In the genomic region with DNA sequence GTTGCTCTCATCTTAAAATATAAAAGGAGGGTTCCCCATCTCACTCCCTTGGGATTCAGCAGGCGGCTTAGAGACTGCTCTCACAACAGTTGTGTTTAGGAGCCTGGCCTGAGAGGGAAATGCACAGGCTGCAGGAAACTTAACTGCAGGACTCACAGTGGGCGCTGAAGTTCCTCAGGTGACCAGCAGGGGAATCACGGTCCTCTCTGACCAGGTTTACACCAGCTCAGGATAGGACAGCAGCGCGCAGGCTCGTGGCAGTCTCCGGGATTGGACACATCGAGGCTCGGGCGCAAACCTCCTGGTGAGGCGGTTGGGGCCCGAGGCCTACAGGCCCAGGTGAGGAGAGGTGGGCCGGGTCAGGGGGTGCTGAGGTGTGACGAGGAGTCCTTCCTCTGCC, we compare ENCODE assay signal across 11 mouse cellular contexts. TPM values are rescaled to one million over a fixed set of nuclear protein-coding genes. Genes with fewer than 3 reads are reported as not detected.
A peak's percentile ranks its signal among the peaks of the same experiment; 100 is the strongest.
DNase-seq lines count a peak whose midpoint lies in the region; ATAC-seq and TF ChIP-seq lines count a peak whose summit lies in the region.
"Had no signal": no experiment of that assay in that cellular context is flagged by ENCODE, and none has a peak within 500 bp of the region (broad histone marks: within the 10 kb centered on the region; RNA-seq: fewer than 3 reads in every experiment).

A gene (plus strand): TSS at position 257 of the 400 bp plus-strand sequence.

- H3K9me3 ChIP-seq in ES-Bruce4 (replicated peaks; ENCODE audit: control insufficient read depth, insufficient read depth, low read length, poor library complexity, severe bottlenecking), result no peaks in the 10 kb centered on the region
- no peaks in the 10 kb centered on the region for H3K9me3 ChIP-seq in limb, embryonic 11.5 days (ENCODE audit: control insufficient read depth, low read length)
- no peaks in the 10 kb centered on the region for H3K9me3 ChIP-seq in heart, embryonic 11.5 days (replicated peaks; ENCODE audit: control insufficient read depth, low read length)
- no peaks in the 10 kb centered on the region for H3K9me3 ChIP-seq in forebrain, embryonic 10.5 days

- no peak for TF ChIP-seq EP300 in ES-Bruce4 (IDR thresholded peaks at IDR 0.05; ENCODE audit: insufficient read depth, low read depth, low read length)

- H3K4me2 ChIP-seq in limb, embryonic 11.5 days (ENCODE audit: low read depth, severe bottlenecking), result no peak within 1 kb of the TSS
- H3K4me2 ChIP-seq in heart, embryonic 11.5 days, result no peak within 1 kb of the TSS
- H3K4me2 ChIP-seq: forebrain, embryonic 12.5 days; limb, embryonic 13.5 days had no signal

- H3K27me3 ChIP-seq in ES-Bruce4 (ENCODE audit: control insufficient read depth, insufficient read depth, low read length, poor library complexity, severe bottlenecking), result no peaks in the 10 kb centered on the region
- H3K27me3 ChIP-seq in limb, embryonic 11.5 days (ENCODE audit: control insufficient read depth, insufficient read depth, low read length), result no peaks in the 10 kb centered on the region
- H3K27me3 ChIP-seq in heart, embryonic 11.5 days (ENCODE audit: control insufficient read depth, insufficient read depth, low read length), result no peaks in the 10 kb centered on the region
- H3K27me3 ChIP-seq in forebrain, embryonic 10.5 days (ENCODE audit: poor library complexity, severe bottlenecking), result no peaks in the 10 kb centered on the region
- H3K27me3 ChIP-seq: forebrain, embryonic 12.5 days; limb, embryonic 13.5 days had no signal

- DNase-seq in layer of hippocampus, adult 2 months (ENCODE audit: low spot score in 2 of 2), result no peak
- no peak for DNase-seq in layer of hippocampus, adult 11-12 months (ENCODE audit: low spot score)
- DNase-seq in WW6 (ENCODE audit: low read depth, low spot score), result peak; percentile 38
- DNase-seq in limb, embryonic 11.5 days (ENCODE audit: low spot score), result peak; percentile 48
- no peak for DNase-seq in forebrain, embryonic 10.5 days (ENCODE audit: extremely low spot score, low spot score)

- no peaks in the 10 kb centered on the region for H3K4me1 ChIP-seq in ES-Bruce4 (ENCODE audit: control insufficient read depth, insufficient read depth, low read length)
- no peaks in the 10 kb centered on the region for H3K4me1 ChIP-seq in limb, embryonic 11.5 days (ENCODE audit: control insufficient read depth, insufficient read depth, low read length)
- no peaks in the 10 kb centered on the region for H3K4me1 ChIP-seq in heart, embryonic 11.5 days (ENCODE audit: control insufficient read depth, insufficient read depth, low read length)
- H3K4me1 ChIP-seq in forebrain, embryonic 10.5 days, result 0 out of 2 replicates have a peak, but pooled peaks cover 3% of the 10 kb centered on the region
- H3K4me1 ChIP-seq: forebrain, embryonic 12.5 days; limb, embryonic 13.5 days had no signal

- no peak within 1 kb of the TSS for H3K4me3 ChIP-seq in layer of hippocampus, adult 2 months
- H3K4me3 ChIP-seq in ES-Bruce4 (ENCODE audit: low read depth, low read length), result no peak within 1 kb of the TSS
- H3K4me3 ChIP-seq in limb, embryonic 11.5 days (ENCODE audit: low read depth, low read length), result no peak within 1 kb of the TSS
- H3K4me3 ChIP-seq in heart, embryonic 11.5 days (ENCODE audit: low read depth, low read length), result no peak within 1 kb of the TSS
- no peak within 1 kb of the TSS for H3K4me3 ChIP-seq in forebrain, embryonic 10.5 days
- H3K4me3 ChIP-seq: forebrain, embryonic 12.5 days; limb, embryonic 13.5 days; myocyte had no signal

- no peak for TF ChIP-seq POLR2A in ES-Bruce4 (IDR thresholded peaks at IDR 0.05; ENCODE audit: insufficient read depth, low read length)

- peak; percentile 62 for TF ChIP-seq CTCF in layer of hippocampus, adult 2 months (conservative IDR thresholded peaks at IDR 0.05)
- peak; percentile 42 for TF ChIP-seq CTCF in ES-Bruce4 (IDR thresholded peaks at IDR 0.05; ENCODE audit: low read depth, low read length)

- H3K36me3 ChIP-seq in ES-Bruce4 (ENCODE audit: control insufficient read depth, insufficient read depth, low read length, poor library complexity, severe bottlenecking), result no peaks in the 10 kb centered on the region
- no peaks in the 10 kb centered on the region for H3K36me3 ChIP-seq in limb, embryonic 11.5 days (ENCODE audit: control insufficient read depth, insufficient read depth, low read length)
- no peaks in the 10 kb centered on the region for H3K36me3 ChIP-seq in heart, embryonic 11.5 days (ENCODE audit: control insufficient read depth, insufficient read depth, low read length)
- no peaks in the 10 kb centered on the region for H3K36me3 ChIP-seq in forebrain, embryonic 10.5 days (replicated peaks)
- H3K36me3 ChIP-seq: forebrain, embryonic 12.5 days; limb, embryonic 13.5 days had no signal

- no peak within 1 kb of the TSS for H3K9ac ChIP-seq in ES-Bruce4 (ENCODE audit: low read depth, poor library complexity, severe bottlenecking)
- no peak within 1 kb of the TSS for H3K9ac ChIP-seq in limb, embryonic 11.5 days (ENCODE audit: low read length)
- no peak within 1 kb of the TSS for H3K9ac ChIP-seq in heart, embryonic 11.5 days (ENCODE audit: low read depth, low read length)
- H3K9ac ChIP-seq: forebrain, embryonic 12.5 days; limb, embryonic 13.5 days had no signal

- no peak for ATAC-seq in limb, embryonic 11.5 days (ENCODE audit: insufficient number of reproducible peaks, low FRiP score, low TSS enrichment, low read depth)
- no peak; the same call in 1 of the 2 replicates for ATAC-seq in heart, embryonic 11.5 days (replicated peaks; ENCODE audit: insufficient number of reproducible peaks, low FRiP score, low TSS enrichment)

- WGBS in limb, embryonic 11.5 days, result 64% methylated on average over 14 of the region's 14 CpGs
- 51% methylated on average over 14 of the region's 14 CpGs for WGBS in heart, embryonic 11.5 days (ENCODE audit: insufficient replicate concordance)
- 68% methylated on average over 14 of the region's 14 CpGs for WGBS in forebrain, embryonic 10.5 days

- no peak within 1 kb of the TSS for H3K27ac ChIP-seq in layer of hippocampus, adult 2 months
- no peak within 1 kb of the TSS for H3K27ac ChIP-seq in ES-Bruce4 (ENCODE audit: insufficient read depth, low read length)
- no peak within 1 kb of the TSS for H3K27ac ChIP-seq in limb, embryonic 11.5 days (replicated peaks; ENCODE audit: low read depth, low read length)
- no peak within 1 kb of the TSS for H3K27ac ChIP-seq in heart, embryonic 11.5 days (ENCODE audit: low read depth, low read length)
- no peak within 1 kb of the TSS for H3K27ac ChIP-seq in forebrain, embryonic 10.5 days
- H3K27ac ChIP-seq: forebrain, embryonic 12.5 days; limb, embryonic 13.5 days had no signal

RNA-seq across cellular contexts. Expression of the gene that starts here (rescaled TPM):
- under 1 TPM; 0.59 to 0.96 TPM for total RNA-seq in layer of hippocampus, adult 2 months (2021)
- 0.30 and 0.51 TPM in 2 replicates for polyA plus RNA-seq in ES-Bruce4 (2011; ENCODE audit: insufficient read depth, insufficient read length, low read depth, missing spikeins)
- 0.08 and 0.16 TPM in 2 replicates for polyA plus RNA-seq in limb, embryonic 11.5 days (2014; fragmentation: Nextera tagmentation; extraction: Ambion mirVana)
- polyA plus RNA-seq in heart, embryonic 11.5 days (2014; fragmentation: Nextera tagmentation; extraction: Ambion mirVana), result 0.07 and 0.13 TPM in 2 replicates
- polyA plus RNA-seq in forebrain, embryonic 10.5 days (2016; fragmentation: Nextera tagmentation; extraction: Ambion mirVana), result 0.12 TPM in 1 of 2 replicates, not detected in the other
- total RNA-seq: heart, postnatal 10 days had no signal
- polyA plus RNA-seq: forebrain, embryonic 12.5 days; myocyte had no signal

Comparison
In these comparisons a context has a peak if more than half of its experiments do, and no peak if none do; other contexts are left out.
1. Peak in DNase-seq in limb, embryonic 11.5 days; RNA of the gene not detected or under 1 TPM.